Mouse (Mus musculus) cortical plate, adult 2 months (tissue): Measurements from ENCODE around the gene Ahdc1. TPM values are rescaled to one million over a fixed set of nuclear protein-coding genes. Genes with fewer than 3 reads are reported as not detected.
"Not testable (repeated sequence)": the region's sequence is repeated elsewhere in the genome, so short reads cannot be mapped to it uniquely, and the experiment has no call there.

Source experiments
- H3K27ac ChIP-seq: fragments of 200-500 bp; 2 replicates; pipeline ENCODE4 v1.5.1; 2012; ENCODE audit warnings: low read length, control low read depth, inconsistent platforms; ENCODE audit not compliant: insufficient read depth
- H3K4me1 ChIP-seq: fragments of 200-500 bp; 2 replicates; pipeline ENCODE4 v1.6.1; 2011; ENCODE audit warnings: low read length; ENCODE audit not compliant: control insufficient read depth, insufficient read depth
- H3K4me3 ChIP-seq: fragments of 200-500 bp; 2 replicates; pipeline ENCODE4 v1.5.1; 2011; ENCODE audit warnings: mild to moderate bottlenecking, low read length, control low read depth; ENCODE audit not compliant: insufficient read depth
- CTCF ChIP-seq: fragments of 200-500 bp; IDR thresholded peaks from 2 replicates; pipeline ENCODE4 v1.5.1; 2011; ENCODE audit warnings: mild to moderate bottlenecking, control low read depth, low read length; ENCODE audit not compliant: insufficient read depth; ENCODE audit errors: extremely low read depth
- POLR2A ChIP-seq: fragments of 200-500 bp; IDR thresholded peaks from 2 replicates; pipeline ENCODE4 v1.6.1; 2011; ENCODE audit warnings: mild to moderate bottlenecking, low read length, control low read depth; ENCODE audit not compliant: insufficient read depth; ENCODE audit errors: extremely low read depth
- polyA plus RNA-seq: library from polyadenylated mRNA; depleted of rRNA; stranded (reverse); fragments of >200 nt; gene quantifications from 2 replicates; pipeline ENCODE4 v1.2.3, GENCODE M21; 2012

The Ahdc1 gene
- polyA plus RNA-seq, 1 experiment = 26.4 TPM

DNA sequence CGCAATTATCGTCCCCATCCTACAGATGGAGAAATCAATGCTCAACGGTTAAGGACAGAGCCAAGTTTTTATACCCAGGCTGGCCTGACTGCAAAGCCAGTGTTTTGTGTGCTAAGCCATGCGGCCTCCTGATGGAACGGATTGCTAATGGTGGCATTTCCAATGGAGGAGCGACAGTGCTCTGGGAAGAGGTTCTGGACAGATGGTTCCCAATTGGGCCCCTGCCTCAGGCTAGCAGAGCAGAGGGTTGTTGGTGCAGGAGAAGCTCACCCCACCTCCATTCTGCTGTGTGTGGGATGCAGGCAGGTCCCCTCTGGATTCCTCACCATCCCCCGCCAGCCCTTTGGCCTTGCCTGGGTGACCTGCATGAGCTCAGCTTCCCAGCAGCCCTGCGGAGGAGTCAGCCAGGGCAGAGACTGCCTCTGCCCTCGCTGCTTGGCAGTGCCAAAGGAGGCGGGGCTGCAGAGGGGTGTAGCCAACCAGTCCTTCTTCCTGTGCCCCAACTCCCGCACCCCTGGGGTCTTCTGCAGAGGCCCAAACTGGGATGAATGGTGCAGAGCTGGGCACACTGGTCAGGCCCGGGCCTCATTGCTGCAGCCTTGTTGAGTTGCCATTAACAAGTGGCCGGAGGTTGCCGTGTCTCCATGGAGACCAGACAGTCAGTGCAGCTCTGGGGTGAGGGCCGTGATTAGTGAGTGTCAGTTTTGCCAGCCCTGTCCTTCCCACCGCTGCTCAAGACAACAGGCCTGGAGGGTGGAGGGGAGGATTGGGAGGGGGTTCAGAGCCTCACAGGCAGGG, 84.1 kb downstream of the Ahdc1 start:
- no peak overlapping the region for H3K4me3 ChIP-seq
- peak overlapping the region; percentile 84 for H3K27ac ChIP-seq
- peaks cover 16% of the 10 kb centered on the region for H3K4me1 ChIP-seq
- no peak for TF ChIP-seq POLR2A
- TF ChIP-seq CTCF = no peak

DNA sequence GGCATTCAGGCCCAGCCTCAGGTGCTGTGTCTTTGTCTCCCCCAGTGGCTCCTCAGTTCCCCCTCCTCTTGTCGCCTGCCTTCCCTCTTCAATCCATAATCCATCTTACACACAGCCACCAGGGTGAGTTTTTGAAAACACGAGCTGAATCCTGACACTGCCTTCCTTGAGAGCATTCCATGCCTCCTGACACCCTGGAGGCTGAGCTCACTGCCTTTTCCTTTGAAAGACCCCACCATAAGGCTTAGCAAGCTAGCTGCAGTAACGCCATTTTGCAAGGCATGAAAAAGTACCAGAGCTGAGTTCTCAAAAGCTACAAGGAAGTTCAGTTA, 84.6 kb downstream of the Ahdc1 start:
- H3K27ac ChIP-seq = peak overlapping the region; percentile 84; the same call in 1 of the 2 replicates
- peaks cover 15% of the 10 kb centered on the region for H3K4me1 ChIP-seq
- H3K4me3 ChIP-seq = not testable (repeated sequence)

DNA sequence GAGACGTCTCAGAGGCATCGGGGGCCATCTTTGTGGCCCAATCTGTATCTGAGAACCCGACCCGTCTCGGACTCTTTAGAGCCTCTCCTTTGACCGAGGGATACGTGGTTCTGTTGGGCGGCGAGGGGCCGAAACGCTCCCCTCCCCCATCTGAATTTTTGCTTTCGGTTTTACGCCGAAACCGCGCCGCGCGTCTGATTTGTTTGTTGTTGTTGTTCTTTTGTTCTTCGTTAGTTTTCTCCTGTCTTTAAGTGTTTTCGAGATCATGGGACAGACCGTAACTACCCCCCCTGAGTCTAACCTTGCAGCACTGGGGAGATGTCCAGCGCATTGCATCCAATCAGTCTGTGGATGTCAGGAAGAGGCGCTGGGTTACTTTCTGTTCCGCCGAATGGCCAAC, 85.6 kb downstream of the Ahdc1 start:
- H3K27ac ChIP-seq = not testable (repeated sequence)
- H3K4me1 ChIP-seq = peaks cover 11% of the 10 kb centered on the region
- peak overlapping the region; percentile 33; the same call in 1 of the 2 replicates for H3K4me3 ChIP-seq

DNA sequence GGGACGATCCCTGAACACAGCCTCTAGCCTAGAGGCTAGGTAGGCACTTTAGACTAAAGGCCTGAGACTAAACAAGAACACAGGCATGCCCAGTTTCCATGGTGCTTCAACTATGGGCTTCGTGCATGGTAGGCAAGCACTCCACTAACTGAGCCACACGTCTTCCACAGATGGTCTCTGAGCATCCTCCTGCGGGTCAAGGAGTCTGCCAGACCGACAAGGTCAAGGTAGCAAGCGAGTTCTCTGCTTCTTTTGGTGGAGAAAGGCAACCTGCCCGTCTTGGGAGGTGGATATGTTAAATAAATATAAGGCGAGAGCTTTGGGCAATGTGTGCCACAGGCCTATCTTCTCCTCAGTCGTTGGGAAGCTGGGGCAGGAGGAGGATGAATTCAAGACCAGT, 90.7 kb downstream of the Ahdc1 start:
- Histone ChIP-seq H3K4me3 (no peak overlapping the region), H3K4me1 (peaks cover 2% of the 10 kb centered on the region), H3K27ac (no peak overlapping the region)
- TF ChIP-seq CTCF (no peak), POLR2A (no peak)

DNA sequence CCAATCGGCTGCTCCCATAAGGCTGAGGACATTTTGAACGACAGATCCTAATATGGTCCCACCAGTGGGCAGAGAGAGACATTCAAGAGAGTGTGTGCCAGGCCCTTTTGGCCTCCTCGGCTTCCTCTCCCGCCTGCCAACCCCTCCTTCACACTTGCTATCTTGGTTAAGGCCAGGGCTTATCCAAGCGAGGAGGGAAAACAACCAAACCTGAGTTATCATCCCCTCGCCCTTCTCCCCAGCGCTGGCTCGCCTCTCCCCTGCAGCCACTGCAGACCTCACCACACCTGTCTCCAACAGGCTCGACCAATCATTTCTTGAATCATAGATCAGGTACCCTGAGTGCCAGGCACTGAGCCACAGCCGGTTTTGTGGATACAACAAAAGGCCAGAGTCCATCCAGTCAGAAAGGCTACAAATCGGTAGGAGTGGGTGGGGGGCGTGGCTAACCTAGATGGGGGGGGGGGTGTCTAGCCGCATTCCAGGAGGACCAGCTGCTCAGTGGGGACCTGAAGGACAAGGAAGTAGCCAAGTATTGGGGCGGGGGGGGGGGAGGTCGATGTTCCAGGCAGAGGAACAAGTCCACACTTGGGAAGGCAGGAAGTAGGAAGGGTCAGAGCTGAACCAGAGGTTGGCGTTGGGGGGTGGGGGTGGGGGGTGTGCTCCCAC, 92.6 kb downstream of the Ahdc1 start:
- H3K27ac ChIP-seq = no peak overlapping the region
- H3K4me1 ChIP-seq = peaks cover 2% of the 10 kb centered on the region
- no peak overlapping the region for H3K4me3 ChIP-seq
- TF ChIP-seq POLR2A (no peak), CTCF (no peak)

DNA sequence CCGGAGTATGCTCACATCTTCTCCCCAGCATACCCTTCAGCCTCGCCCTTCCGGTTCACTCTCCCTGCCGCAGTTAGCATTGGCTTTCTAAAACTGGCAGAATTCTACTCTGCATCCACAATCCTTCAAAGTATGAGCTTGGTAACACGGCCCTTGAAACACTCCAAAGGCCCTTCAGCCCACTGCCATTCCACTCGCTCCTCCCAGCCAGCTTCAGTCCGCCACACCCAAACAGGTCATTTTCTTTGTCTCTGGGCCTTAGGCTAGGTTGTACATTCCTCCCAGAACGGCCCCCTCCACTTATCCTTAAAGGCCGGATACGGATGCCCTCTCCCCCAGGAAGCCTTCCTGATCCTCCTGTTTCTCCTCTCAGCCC, 93.1 kb downstream of the Ahdc1 start:
- no peak overlapping the region for H3K27ac ChIP-seq
- TF ChIP-seq POLR2A = no peak
- no peak for TF ChIP-seq CTCF
- no peak overlapping the region for H3K4me3 ChIP-seq
- H3K4me1 ChIP-seq = peaks cover 2% of the 10 kb centered on the region

DNA sequence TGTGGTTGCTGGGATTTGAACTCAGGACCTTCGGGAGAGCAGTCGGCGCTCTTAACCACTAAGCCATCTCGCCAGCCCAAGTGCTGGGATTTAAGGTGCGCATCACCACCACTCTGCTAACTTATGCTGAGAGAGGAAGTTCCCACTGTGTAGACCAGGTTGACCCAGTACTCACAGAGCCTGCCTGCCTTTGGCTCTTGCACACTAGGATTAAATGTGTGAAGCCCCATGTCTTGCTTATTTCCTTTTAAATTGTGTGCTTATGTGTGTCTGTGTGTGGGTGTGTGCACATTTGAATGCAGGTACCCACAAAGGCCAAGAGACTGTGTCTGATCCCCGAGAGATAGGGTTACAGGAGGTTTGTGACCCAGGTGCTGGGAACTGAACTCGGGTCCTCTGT, 95.6 kb downstream of the Ahdc1 start:
- Histone ChIP-seq H3K4me3 (no peak overlapping the region), H3K27ac (no peak overlapping the region), H3K4me1 (peaks cover under 1% of the 10 kb centered on the region)
- TF ChIP-seq POLR2A (no peak), CTCF (no peak)

DNA sequence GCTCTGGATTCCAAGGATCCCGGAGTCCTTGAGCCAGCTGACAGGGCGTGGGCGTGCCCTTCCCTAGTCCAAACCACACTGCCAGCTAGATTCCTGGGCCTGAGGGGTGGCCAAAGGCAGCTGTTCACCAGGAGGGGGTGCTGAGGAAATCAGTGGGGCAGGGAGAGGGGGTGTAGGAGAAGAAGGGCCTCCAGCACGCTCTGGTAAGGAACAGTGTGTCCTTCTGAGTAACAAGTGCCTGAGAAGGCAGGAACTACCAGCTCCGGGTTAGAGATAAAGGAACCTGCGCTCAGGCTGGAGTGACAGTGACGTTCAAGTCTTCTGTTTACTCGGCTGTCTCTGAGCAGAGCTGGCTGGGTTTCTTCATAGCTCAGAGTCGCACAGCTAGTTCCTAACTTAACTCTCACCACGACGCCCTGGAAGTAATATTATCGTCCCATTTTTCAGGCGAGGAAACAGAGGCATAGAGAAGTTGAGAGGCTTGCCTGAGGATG, 96.8 kb downstream of the Ahdc1 start:
- peak overlapping the region; percentile 80; the same call in 1 of the 2 replicates for H3K27ac ChIP-seq
- no peaks in the 10 kb centered on the region for H3K4me1 ChIP-seq
- TF ChIP-seq CTCF (no peak), POLR2A (no peak)
- no peak overlapping the region for H3K4me3 ChIP-seq

DNA sequence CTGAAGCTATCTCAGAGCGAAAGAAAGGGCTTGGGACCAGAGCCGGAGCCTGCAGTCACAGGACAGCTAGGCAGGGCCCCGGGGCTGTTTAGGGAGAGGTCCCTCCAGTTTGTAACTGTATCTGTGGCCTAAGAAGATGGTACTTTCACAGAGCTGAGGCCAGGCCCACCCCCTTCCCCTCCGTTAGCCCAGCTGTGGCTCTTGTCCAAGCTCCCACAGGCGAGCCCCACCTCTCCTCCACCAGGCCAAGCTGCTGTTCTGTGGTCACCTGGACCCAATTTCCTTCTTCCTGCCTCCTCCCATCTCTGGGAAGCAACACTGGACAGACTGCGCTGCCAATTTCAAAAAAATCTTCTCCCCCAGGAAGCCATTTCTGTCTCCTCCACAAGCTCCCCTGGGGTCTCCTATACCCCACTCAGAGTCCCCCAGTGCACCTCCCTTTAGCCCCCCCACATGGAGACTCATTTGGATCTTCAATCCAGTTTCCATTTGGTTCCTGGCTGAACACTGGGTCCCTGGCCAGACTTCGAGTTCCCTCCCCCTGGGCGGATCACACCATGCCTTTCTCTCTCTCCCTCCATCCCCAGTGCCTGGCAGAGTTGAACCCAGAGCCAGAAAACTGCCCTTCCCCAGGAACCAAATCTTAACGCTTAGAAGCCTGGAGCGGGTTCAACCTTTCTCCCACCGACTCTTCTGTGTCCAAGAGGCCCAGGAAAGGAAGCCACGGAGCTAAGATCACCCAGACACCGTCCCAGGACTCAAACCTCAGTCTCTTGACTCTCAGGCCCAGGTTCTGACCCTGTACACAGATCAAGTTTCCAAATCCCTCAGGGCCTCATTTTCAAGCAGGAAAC, 97.6 kb downstream of the Ahdc1 start:
- Histone ChIP-seq H3K27ac (peak overlapping the region; percentile 80), H3K4me1 (no peaks in the 10 kb centered on the region), H3K4me3 (no peak overlapping the region)
- TF ChIP-seq CTCF (no peak), POLR2A (no peak)

DNA sequence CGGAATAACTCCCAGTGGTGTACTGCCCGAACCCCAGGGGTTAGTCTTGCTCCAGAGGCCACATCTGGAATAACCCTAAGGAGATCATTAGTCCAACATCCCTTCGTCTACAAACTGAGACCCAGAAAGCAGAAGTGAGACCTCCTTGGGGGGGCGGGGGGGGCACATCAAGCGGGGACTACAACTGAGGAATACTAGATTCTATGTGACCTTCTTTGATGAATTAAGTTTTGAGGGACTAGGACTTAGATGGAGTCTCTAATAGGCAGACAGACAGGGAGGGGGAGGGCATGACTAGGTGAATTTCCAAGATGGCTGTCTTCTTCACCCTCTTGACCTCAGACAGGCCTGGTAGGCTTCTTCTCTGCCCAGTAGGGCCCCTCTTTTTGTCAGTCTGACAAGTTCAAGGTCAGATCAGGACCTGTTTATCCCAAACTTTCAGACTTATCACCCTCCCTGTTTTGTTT, 98.3 kb downstream of the Ahdc1 start:
- no peak for TF ChIP-seq CTCF
- no peak for TF ChIP-seq POLR2A
- H3K4me1 ChIP-seq = no peaks in the 10 kb centered on the region
- no peak overlapping the region for H3K27ac ChIP-seq

More for the DNA sequence above, 98.3 kb downstream of the Ahdc1 start:
- no peak overlapping the region for H3K4me3 ChIP-seq
